Mouse (Mus musculus) hindbrain, embryonic 10.5 days (tissue): ENCODE data around the gene Ppp2r1a. TPM values are rescaled to one million over a fixed set of nuclear protein-coding genes. Genes with fewer than 3 reads are reported as not detected.

ENCODE experiments used
- DNase-seq: peaks from one replicate; pipeline ENCODE4 v3.0.0-alpha.2; 2017; ENCODE audit warnings: low spot score
- H3K27ac ChIP-seq: fragments of 300-500 bp; sonication (generic); 2 replicates; pipeline ENCODE4 v1.5.1; 2016; ENCODE audit warnings: mild to moderate bottlenecking, moderate library complexity
- H3K27me3 ChIP-seq: fragments of 300-500 bp; sonication (generic); 2 replicates; pipeline ENCODE4 v1.6.1; 2016; ENCODE audit warnings: mild to moderate bottlenecking; ENCODE audit not compliant: poor library complexity, insufficient read depth, severe bottlenecking
- H3K36me3 ChIP-seq: fragments of 300-500 bp; sonication (generic); 2 replicates; pipeline ENCODE4 v1.6.1; 2016; ENCODE audit warnings: mild to moderate bottlenecking, moderate library complexity
- H3K4me1 ChIP-seq: fragments of 300-500 bp; sonication (generic); replicated peaks from 2 replicates; pipeline ENCODE4 v1.6.1; 2016; ENCODE audit warnings: mild to moderate bottlenecking
- H3K4me3 ChIP-seq: fragments of 300-500 bp; sonication (generic); 2 replicates; pipeline ENCODE4 v1.5.1; 2016; ENCODE audit warnings: mild to moderate bottlenecking, moderate library complexity
- H3K9me3 ChIP-seq: fragments of 300-500 bp; sonication (generic); 2 replicates; pipeline ENCODE4 v1.6.1; 2016; ENCODE audit warnings: mild to moderate bottlenecking, moderate library complexity
- WGBS: fragments of 180-500 bp; shearing (Covaris S2); methylation state at CpG from one replicate; pipeline ENCODE4 v1.1.7; 2016; 5-methylcytosine and 5-hydroxymethylcytosine counted together
- polyA plus RNA-seq: library from polyadenylated mRNA; unstranded; fragments of >200 nt; fragmentation: Nextera tagmentation; extraction: Ambion mirVana; gene quantifications from 2 replicates; pipeline ENCODE4 v1.2.1, GENCODE M21; 2016

The Ppp2r1a gene
- polyA plus RNA-seq: 507 and 597 TPM in 2 replicates

DNA sequence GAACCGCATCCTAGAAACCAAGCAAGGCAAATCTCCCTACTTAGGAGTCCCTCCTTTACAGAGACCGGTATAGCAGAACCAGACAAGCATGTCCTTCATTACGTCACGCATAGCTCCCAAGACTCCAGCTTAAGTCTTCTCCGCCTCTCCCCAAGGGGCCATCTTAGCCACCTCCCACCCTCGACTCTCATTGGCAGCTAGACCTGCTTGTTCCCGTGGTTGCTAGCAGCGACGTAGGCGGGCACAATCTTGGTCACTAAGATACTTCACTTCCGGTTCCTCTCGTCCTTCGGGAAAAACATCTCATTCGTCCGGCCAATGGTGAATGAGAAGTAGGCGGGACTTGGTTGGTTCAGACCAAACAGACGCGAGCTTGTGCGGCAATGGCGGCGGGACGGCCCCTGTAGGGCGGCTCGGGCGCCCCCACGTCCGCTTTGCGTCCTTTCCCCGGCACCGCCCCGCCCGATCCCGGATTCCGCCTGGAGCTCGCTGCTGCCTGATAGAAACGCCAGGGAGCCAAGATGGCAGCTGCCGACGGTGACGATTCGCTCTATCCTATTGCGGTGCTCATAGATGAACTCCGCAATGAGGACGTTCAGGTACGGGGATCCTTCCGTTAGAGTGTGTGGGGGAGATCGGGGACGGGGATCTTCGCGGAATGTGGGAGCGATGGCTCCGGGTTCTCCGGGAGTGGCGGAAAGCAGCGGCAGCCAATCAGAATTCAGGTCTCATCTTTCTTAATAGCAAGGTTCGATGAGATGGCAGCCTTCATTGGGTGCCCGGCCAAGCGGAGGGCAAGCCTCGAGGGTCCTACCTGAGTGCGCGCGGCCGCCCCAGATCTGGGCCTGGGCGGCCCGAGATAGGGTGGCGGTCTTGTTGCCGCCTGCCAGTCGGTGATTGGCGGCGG lies at the start of gene Ppp2r1a:
Gene Ppp2r1a (plus strand): TSS at position 327 of the 907 bp plus-strand sequence.
- H3K36me3 ChIP-seq: no peaks in the 10 kb centered on the region
- no peaks in the 10 kb centered on the region for H3K27me3 ChIP-seq
- H3K4me1 ChIP-seq: peaks cover 26% of the 10 kb centered on the region
- H3K4me3 ChIP-seq: peak within 1 kb of the TSS; percentile 79
- peak; percentile 98 for DNase-seq
- peak within 1 kb of the TSS; percentile 96 for H3K27ac ChIP-seq
- WGBS: under 1% methylated on average over 69 of the region's 69 CpGs
- no peaks in the 10 kb centered on the region for H3K9me3 ChIP-seq

GRCm38 (mm10) chr17:20904991-20905390 lies 40.1 kb upstream of the Ppp2r1a start, which contains the start of gene Vmn1r231:
Gene Vmn1r231 (minus strand): TSS chr17:20905091.
- no peaks in the 10 kb centered on the region for H3K27me3 ChIP-seq
- H3K4me3 ChIP-seq: no peak within 1 kb of the TSS
- peaks cover 16% of the 10 kb centered on the region for H3K9me3 ChIP-seq
- no peak within 1 kb of the TSS for H3K27ac ChIP-seq
- 75% methylated on average over 2 of the region's 2 CpGs for WGBS
- H3K4me1 ChIP-seq: no peaks in the 10 kb centered on the region
- no peak for DNase-seq
- H3K36me3 ChIP-seq: no peaks in the 10 kb centered on the region

DNA sequence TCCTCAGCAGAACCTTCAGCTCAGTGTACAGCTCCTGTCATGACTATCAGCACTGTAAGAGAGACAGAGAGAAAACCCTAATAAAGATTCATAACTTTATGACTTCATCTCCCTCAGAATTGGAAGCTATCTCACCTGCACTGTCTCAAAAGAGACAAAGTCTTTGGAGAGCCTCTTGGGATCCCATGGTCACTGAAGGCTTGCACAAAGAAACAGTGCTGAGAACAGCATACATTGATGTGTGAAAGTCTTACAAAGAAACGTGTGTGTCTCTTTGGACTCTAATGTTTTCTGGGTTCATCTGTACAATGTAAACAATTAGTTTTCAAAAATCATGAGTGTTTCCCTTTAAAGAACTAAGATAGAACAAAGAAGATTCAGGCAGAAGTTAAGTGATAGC lies 25.5 kb upstream of the Ppp2r1a start, which contains the start of gene Vmn1r232:
Gene Vmn1r232 (minus strand): TSS at position 101 of the 400 bp plus-strand sequence.
- Histone ChIP-seq H3K9me3 (0 out of 2 replicates have a peak, but pooled peaks cover 7% of the 10 kb centered on the region), H3K4me3 (no peak within 1 kb of the TSS), H3K36me3 (no peaks in the 10 kb centered on the region), H3K27me3 (no peaks in the 10 kb centered on the region), H3K27ac (no peak within 1 kb of the TSS), H3K4me1 (no peaks in the 10 kb centered on the region)
- WGBS: 60% methylated on average over 1 of the region's 1 CpGs
- DNase-seq: no peak

DNA sequence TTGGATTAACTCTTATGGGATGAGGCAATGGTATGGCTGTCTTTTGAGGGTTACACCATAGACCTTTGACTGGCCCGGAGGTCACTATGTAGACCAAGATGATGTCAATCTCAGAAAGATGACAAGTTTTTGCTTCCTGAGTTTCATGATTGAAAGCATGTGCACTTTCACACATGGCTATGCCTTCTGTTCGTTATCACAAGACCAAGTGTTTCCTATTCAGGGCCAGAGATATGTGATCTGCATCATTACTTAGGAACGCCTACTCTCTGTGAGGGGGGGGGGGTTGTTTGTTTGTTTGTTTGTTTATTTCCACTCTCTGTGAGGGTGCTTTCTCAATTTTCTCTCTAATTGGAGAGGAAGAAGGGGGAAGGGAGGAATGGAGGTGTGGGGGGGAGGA lies 885 bp upstream of the Ppp2r1a start:
- WGBS: 56% methylated on average over 3 of the region's 3 CpGs
- Histone ChIP-seq H3K27me3 (no peaks in the 10 kb centered on the region), H3K4me3 (peak overlapping the region; percentile 79), H3K9me3 (no peaks in the 10 kb centered on the region), H3K27ac (peak overlapping the region; percentile 96), H3K4me1 (peaks cover 26% of the 10 kb centered on the region), H3K36me3 (no peaks in the 10 kb centered on the region)
- DNase-seq: no peak

GRCm38 (mm10) chr17:20946026-20946565 lies 985 bp downstream of the Ppp2r1a start:
- Histone ChIP-seq H3K4me1 (peaks cover 26% of the 10 kb centered on the region), H3K27ac (peak overlapping the region; percentile 96), H3K9me3 (no peaks in the 10 kb centered on the region), H3K36me3 (peaks cover 6% of the 10 kb centered on the region), H3K27me3 (no peaks in the 10 kb centered on the region), H3K4me3 (peak overlapping the region; percentile 79)
- peak; percentile 15 for DNase-seq
- 1% methylated on average over 13 of the region's 13 CpGs for WGBS

DNA sequence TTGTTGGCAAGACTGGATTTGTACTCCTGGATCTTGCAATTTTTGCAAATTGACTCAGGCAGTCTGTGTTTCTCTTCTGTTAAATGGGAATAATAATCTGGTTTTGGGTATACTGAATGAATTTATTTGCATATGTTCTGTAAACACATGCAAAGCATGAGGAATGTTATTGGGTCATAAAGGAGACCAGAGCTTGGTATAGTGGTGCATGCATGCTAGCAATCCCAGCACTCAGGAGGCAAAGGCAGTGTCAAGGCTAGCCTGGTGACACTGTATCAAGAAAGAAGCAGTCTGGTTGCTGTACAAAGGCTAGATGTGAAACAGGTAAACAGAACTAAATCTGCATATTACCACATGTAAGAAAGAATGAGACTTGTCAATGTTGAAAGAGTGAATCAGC lies 1.5 kb downstream of the Ppp2r1a start:
- Histone ChIP-seq H3K4me3 (peak overlapping the region; percentile 79), H3K9me3 (no peaks in the 10 kb centered on the region), H3K27me3 (no peaks in the 10 kb centered on the region), H3K4me1 (peaks cover 26% of the 10 kb centered on the region), H3K27ac (peak overlapping the region; percentile 96), H3K36me3 (peaks cover 11% of the 10 kb centered on the region)
- no peak for DNase-seq

- H3K9me3 ChIP-seq: no peaks in the 10 kb centered on the region
- 94% methylated on average over 5 of the region's 5 CpGs for WGBS
- no peaks in the 10 kb centered on the region for H3K27me3 ChIP-seq
- no peak overlapping the region for H3K4me3 ChIP-seq
- H3K4me1 ChIP-seq: no peaks in the 10 kb centered on the region
- no peak overlapping the region for H3K27ac ChIP-seq
- DNase-seq: no peak
- H3K36me3 ChIP-seq: peaks cover 100% of the 10 kb centered on the region
Observed at GRCm38 (mm10) chr17:20960386-20960785, 15.3 kb downstream of the Ppp2r1a start.

- no peak for DNase-seq
- no peak overlapping the region for H3K27ac ChIP-seq
- H3K36me3 ChIP-seq: peaks cover 97% of the 10 kb centered on the region
- no peaks in the 10 kb centered on the region for H3K4me1 ChIP-seq
- H3K9me3 ChIP-seq: no peaks in the 10 kb centered on the region
- no peaks in the 10 kb centered on the region for H3K27me3 ChIP-seq
- 90% methylated on average over 4 of the region's 4 CpGs for whole genome bisulfite sequencing
- no peak overlapping the region for H3K4me3 ChIP-seq
Observed at GRCm38 (mm10) chr17:20965421-20965820, 20.3 kb downstream of the Ppp2r1a start.

GRCm38 (mm10) chr17:20966681-20967080 lies 21.6 kb downstream of the Ppp2r1a start:
- no peaks in the 10 kb centered on the region for H3K9me3 ChIP-seq
- no peaks in the 10 kb centered on the region for H3K4me1 ChIP-seq
- H3K27ac ChIP-seq: no peak overlapping the region
- no peak for DNase-seq
- no peak overlapping the region for H3K4me3 ChIP-seq
- peaks cover 88% of the 10 kb centered on the region for H3K36me3 ChIP-seq
- H3K27me3 ChIP-seq: no peaks in the 10 kb centered on the region

DNA sequence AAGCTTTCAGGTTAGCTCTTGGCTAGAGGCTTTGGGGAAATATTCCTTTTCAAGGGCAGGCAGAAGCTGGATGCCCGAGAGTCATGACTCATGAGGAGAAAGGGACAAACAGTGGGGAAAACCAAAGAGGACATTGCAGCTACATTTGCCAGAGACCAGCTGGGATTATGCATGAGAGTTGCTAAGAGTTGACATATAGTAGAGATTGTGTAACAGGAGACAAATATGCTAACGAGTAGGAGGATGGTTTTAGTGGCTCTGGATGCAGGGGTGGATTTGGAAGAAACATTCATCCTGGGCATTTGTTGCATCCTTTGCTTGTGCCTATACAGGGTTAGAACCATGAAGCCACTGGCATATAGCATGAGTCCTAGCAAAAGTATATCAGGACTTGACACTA lies 48.6 kb downstream of the Ppp2r1a start:
- no peak for DNase-seq
- H3K36me3 ChIP-seq: no peaks in the 10 kb centered on the region
- H3K27me3 ChIP-seq: no peaks in the 10 kb centered on the region
- 84% methylated on average over 2 of the region's 2 CpGs for WGBS
- H3K4me3 ChIP-seq: no peak overlapping the region
- no peak overlapping the region for H3K27ac ChIP-seq
- no peaks in the 10 kb centered on the region for H3K4me1 ChIP-seq
- no peaks in the 10 kb centered on the region for H3K9me3 ChIP-seq

DNA sequence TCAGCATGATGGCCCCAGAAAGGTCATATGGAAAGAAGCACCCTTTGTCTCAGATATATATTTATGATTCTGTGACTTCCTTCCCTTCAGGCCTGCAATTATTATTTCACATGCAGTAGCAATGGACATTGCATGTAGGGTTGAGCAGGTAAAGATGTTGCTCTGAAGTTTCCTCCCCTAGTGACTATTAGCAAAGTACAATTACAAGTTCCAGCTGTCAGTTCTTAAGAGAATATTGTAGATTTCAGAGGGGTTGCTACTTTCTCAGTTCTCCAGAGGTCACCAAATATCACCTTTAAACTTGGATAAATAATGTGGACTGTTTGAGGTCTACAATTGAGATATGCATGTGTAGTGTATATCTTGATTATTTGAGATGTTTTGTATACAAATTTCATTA lies 51.3 kb downstream of the Ppp2r1a start, which contains the start of gene Vmn1r233:
Gene Vmn1r233 (minus strand): TSS at position 101 of the 400 bp plus-strand sequence.
- DNase-seq: no peak
- H3K36me3 ChIP-seq: no peaks in the 10 kb centered on the region
- no peaks in the 10 kb centered on the region for H3K9me3 ChIP-seq
- H3K4me3 ChIP-seq: no peak within 1 kb of the TSS
- H3K27me3 ChIP-seq: no peaks in the 10 kb centered on the region
- no peaks in the 10 kb centered on the region for H3K4me1 ChIP-seq
- no peak within 1 kb of the TSS for H3K27ac ChIP-seq

DNA sequence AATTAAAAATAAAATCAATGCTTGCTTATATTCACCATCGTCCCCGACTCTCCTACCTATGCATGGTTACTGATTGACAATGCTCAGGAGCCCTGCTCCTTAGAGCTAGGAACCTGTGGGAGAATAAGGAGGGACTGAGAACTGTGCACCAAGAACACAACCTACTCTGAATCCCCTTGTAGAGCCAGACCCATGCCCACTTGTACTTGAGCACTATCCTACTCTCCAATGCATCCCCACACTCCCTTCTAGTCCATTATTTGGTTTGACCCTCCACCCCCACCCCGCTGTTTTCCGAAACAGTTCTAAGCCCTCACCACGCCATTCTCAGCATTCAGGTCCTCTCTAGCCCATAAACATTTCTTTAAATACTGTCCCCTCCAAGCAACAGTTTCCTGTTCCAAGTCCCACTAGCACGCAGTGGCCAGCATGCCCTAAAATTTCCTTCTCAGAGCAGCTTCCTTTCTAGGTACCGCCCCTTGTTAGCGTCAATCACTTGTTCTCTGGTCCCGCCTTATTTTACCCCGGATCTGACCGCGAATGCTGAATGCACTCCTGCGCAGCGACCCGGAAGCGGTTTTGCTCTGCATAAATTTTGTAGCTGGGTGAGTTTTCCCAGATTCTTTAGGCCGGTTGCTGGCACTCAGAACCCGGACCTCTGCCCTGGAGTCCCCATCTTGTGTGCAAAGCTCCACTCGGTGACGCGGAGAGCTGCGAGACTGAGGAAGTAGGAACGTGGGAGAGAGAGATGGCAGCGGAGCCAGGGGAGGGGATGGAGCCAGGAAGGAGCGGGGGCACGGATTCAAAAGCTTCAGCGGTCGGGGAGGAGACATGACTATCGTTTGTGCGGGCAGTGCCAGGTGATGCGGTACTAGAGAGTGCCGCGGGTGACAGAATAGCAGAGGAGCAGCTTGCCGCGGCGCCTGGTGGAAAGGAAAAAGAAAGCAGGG lies 63.5 kb downstream of the Ppp2r1a start, which contains the start of gene Zfp160:
Gene Zfp160 (plus strand): TSS at position 522 of the 950 bp plus-strand sequence.
- H3K4me3 ChIP-seq: peak within 1 kb of the TSS; percentile 88
- peaks cover 22% of the 10 kb centered on the region for H3K36me3 ChIP-seq
- DNase-seq: peak; percentile 88
- peaks cover 17% of the 10 kb centered on the region for H3K4me1 ChIP-seq
- WGBS: 6% methylated on average over 36 of the region's 36 CpGs
- H3K27ac ChIP-seq: peak within 1 kb of the TSS; percentile 92
- no peaks in the 10 kb centered on the region; the same call in 1 of the 2 replicates for H3K27me3 ChIP-seq
- H3K9me3 ChIP-seq: no peaks in the 10 kb centered on the region
